Mouse (Mus musculus) E14TG2a.4 (cell line): ENCODE results near the gene Slc1a7.

Source experiments
- CTCF ChIP-seq: conservative IDR thresholded peaks from 2 replicates; pipeline ENCODE4 v1.5.1; 2014; ENCODE audit warnings: low read length
- NANOG ChIP-seq: IDR thresholded peaks from 2 replicates; pipeline ENCODE4 v1.6.1; 2014; ENCODE audit warnings: borderline replicate concordance, low read length, mixed read lengths
- POU5F1 ChIP-seq: IDR thresholded peaks from 2 replicates; pipeline ENCODE4 v1.6.1; 2014; ENCODE audit warnings: low read length, borderline replicate concordance

- TF ChIP-seq CTCF = no peak
- TF ChIP-seq NANOG = no peak
- TF ChIP-seq POU5F1 = no peak
Observed at GRCm38 (mm10) chr4:108032352-108032849, 64.3 kb downstream of the Slc1a7 start.
